Mouse (Mus musculus) thymus, adult 2 months (tissue): Measurements from ENCODE around the gene Snx8.

Experiments
- CTCF ChIP-seq: fragments of 200-500 bp; IDR thresholded peaks from 2 replicates; pipeline ENCODE4 v1.5.1; 2012; ENCODE audit warnings: mild to moderate bottlenecking, control low read depth, low read length, moderate library complexity, borderline replicate concordance; ENCODE audit not compliant: control insufficient read depth, poor library complexity, insufficient read depth; ENCODE audit errors: extremely low read depth
- POLR2A ChIP-seq: fragments of 200-500 bp; IDR thresholded peaks from 2 replicates; pipeline ENCODE4 v1.6.1; 2012; ENCODE audit warnings: mild to moderate bottlenecking, low read length, control low read depth, moderate library complexity; ENCODE audit not compliant: control insufficient read depth, poor library complexity, insufficient read depth; ENCODE audit errors: extremely low read depth

DNA sequence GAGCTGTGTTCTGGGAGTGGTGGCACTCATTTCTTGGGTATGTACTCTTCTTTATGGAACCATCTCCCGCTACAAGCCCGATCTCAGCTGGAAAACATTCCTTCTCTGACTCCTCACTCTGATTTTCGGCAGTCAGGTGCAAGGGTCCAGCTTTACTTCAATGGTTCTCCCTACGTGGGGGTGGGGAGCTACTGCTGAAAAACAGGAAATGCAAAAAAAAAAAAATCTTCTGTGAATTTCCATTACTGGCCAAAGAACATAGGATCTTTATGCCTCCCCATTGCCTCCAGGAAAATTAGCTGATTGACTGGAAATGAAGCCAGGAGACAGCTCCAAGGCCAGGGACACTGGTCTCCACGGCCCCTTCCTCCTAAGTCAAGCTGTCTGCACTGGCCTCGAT, 17.6 kb upstream of the Snx8 start:
- TF ChIP-seq POLR2A (no peak), CTCF (no peak)
